Mouse (Mus musculus): ENCODE results near the gene Sycp3.

GRCm38 (mm10) chr10:88503421-88504314, 44.3 kb downstream of the Sycp3 start, which contains the start of gene Chpt1:
- TF ChIP-seq GATA1 (IDR thresholded peaks at IDR 0.05; ENCODE audit: low read length) (no peak), TAL1 (IDR thresholded peaks at IDR 0.05; ENCODE audit: low read length) (no peak)
